Mouse (Mus musculus): ENCODE measurements around the gene Spem2. TPM values are rescaled to one million over a fixed set of nuclear protein-coding genes. Genes with fewer than 3 reads are reported as not detected.

Gene Spem2
- polyA plus RNA-seq, 1 experiment from 2014 or later: not detected

DNA sequence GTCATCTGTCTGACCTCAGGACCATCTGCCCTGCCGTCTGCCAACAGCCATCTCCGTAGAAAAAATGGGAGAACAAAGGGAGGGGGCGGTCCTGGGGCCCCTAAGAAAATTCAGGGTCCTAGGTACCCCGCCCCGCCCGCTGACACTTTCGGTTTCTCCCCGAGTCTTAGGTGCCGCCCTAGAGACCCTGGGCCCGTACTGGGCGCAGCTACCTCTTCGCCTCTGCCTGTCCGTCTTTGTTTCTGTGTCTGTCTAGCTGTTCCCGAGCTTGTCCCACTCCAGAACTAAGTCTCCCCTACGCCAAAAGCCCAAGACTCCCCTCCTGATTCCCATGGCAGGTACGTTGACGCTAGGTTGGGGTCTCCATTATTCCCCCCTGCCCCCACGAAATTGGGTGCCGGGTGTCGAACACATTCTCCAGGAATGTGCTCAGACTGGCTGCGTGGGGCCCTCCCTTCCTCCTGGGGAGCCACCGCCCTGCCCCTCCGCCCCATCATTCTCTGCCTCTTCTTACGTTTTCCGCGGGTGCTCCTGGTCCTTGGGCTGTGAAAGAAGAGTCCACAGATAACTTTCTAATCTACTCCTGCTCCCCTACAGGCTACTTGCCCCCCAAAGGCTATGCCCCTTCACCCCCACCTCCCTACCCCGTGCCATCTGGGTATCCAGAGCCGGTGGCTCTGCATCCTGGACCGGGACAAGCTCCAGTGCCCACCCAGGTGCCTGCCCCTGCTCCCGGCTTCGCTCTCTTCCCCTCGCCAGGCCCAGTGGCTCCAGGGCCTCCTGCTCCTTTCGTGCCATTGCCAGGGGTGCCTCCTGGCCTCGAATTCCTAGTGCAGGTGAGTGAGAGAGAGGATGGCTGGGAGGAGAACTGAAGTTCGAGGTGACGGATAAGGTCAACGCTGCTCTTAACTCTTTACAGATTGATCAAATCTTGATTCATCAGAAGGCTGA, 28.7 kb upstream of the Spem2 start:
- no peak for TF ChIP-seq CTCF (IDR thresholded peaks at IDR 0.05)
- no peak for TF ChIP-seq EP300 (IDR thresholded peaks at IDR 0.05)
- peak overlapping the region; percentile 81 for H3K4me2 ChIP-seq (replicated peaks; ENCODE audit: low read depth, low read length)
- H3K27ac ChIP-seq (ENCODE audit: low read length): peak overlapping the region; percentile 92
- no peaks in the 10 kb centered on the region for H3K27me3 ChIP-seq (replicated peaks; ENCODE audit: insufficient read depth, low read length)
- H3K4me1 ChIP-seq (ENCODE audit: insufficient read depth, low read depth, low read length): peaks cover 15% of the 10 kb centered on the region; the same call in 1 of the 2 replicates
- DNase-seq (ENCODE audit: low spot score) (peak; percentile 67), ATAC-seq (peak; percentile 44)
- 8% methylated on average over 37 of the region's 37 CpGs for WGBS
- peaks cover 24% of the 10 kb centered on the region for H3K36me3 ChIP-seq (ENCODE audit: insufficient read depth, low read length)
- peak overlapping the region; percentile 82 for H3K4me3 ChIP-seq (ENCODE audit: low read depth, low read length)
- H3K9me3 ChIP-seq (ENCODE audit: low read length): no peaks in the 10 kb centered on the region
- peak overlapping the region; percentile 72 for H3K9ac ChIP-seq (replicated peaks; ENCODE audit: low read depth)

DNA sequence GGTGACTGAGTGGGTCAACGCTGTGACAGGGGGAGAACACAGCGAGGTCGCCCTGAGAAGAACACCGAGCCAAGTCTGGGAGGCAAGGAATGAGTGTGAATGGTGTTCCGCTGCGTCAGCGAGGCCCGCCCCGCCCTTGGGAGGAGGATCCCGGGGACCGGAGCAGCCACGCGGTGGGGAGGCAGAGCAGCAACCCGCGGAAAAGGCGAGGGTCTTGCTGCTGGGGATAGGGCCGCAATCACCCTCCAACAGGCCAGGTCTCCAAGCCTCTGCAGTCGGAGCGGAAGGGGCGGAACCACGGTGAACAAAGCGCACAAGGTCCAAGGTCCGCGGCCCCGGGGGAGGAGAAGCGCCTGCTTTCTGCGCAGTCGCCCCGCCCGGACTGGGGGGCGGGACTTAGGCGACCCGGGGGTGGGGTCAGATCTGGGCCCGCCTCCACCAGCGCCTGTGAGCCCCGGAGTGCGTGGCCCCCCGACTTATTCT, 28.0 kb upstream of the Spem2 start, which contains the start of gene Plscr3:
Plscr3 (plus strand) TSS at position 179 of the 483 bp plus-strand sequence.
- TF ChIP-seq EP300 (IDR thresholded peaks at IDR 0.05): no peak
- peak; percentile 22 for TF ChIP-seq CTCF (IDR thresholded peaks at IDR 0.05)
- Histone ChIP-seq H3K4me1 (ENCODE audit: insufficient read depth, low read depth, low read length) (peaks cover 15% of the 10 kb centered on the region; the same call in 1 of the 2 replicates), H3K4me3 (ENCODE audit: low read depth, low read length) (peak within 1 kb of the TSS; percentile 82), H3K27ac (ENCODE audit: low read length) (peak within 1 kb of the TSS; percentile 92), H3K9ac (replicated peaks; ENCODE audit: low read depth) (peak within 1 kb of the TSS; percentile 72), H3K4me2 (replicated peaks; ENCODE audit: low read depth, low read length) (peak within 1 kb of the TSS; percentile 81), H3K36me3 (ENCODE audit: insufficient read depth, low read length) (peaks cover 18% of the 10 kb centered on the region), H3K27me3 (replicated peaks; ENCODE audit: insufficient read depth, low read length) (no peaks in the 10 kb centered on the region), H3K9me3 (ENCODE audit: low read length) (no peaks in the 10 kb centered on the region)
- ATAC-seq (peak; percentile 95), DNase-seq (ENCODE audit: low spot score) (peak; percentile 96)
- 2% methylated on average over 24 of the region's 38 CpGs for WGBS

DNA sequence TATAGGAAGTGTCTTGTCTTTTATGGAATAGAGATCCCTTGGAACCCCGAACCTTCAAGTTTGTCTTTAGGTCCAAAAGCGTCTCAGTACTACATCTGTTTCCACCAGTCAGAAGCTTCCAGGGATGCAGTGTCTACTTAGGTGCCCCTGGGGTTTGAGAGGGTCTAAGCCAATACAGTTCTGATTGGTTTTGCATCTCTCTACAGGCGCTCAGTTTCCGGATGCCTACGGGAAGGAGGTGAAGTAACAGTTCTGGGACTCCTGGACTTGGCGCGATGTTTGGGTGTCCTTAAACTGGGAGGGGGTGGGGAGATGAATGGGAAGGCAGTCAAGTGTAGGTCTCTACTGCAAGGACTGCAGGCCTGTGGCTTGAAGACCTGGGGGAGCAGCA, 20.4 kb upstream of the Spem2 start:
- Histone ChIP-seq H3K4me1 (ENCODE audit: insufficient read depth, low read depth, low read length) (peaks cover 11% of the 10 kb centered on the region), H3K4me3 (ENCODE audit: low read depth, low read length) (peak overlapping the region; percentile 55), H3K9ac (replicated peaks; ENCODE audit: low read depth) (peak overlapping the region; percentile 69), H3K36me3 (ENCODE audit: insufficient read depth, low read length) (no peaks in the 10 kb centered on the region), H3K4me2 (replicated peaks; ENCODE audit: low read depth, low read length) (peak overlapping the region; percentile 94), H3K27me3 (replicated peaks; ENCODE audit: insufficient read depth, low read length) (0 out of 2 replicates have a peak, but pooled peaks cover 5% of the 10 kb centered on the region), H3K27ac (ENCODE audit: low read length) (peak overlapping the region; percentile 90), H3K9me3 (ENCODE audit: low read length) (no peaks in the 10 kb centered on the region)
- no peak for ATAC-seq
- peak; percentile 67 for DNase-seq (ENCODE audit: low spot score)
- 0% methylated on average over 7 of the region's 7 CpGs for WGBS
- no peak for TF ChIP-seq EP300 (IDR thresholded peaks at IDR 0.05)
- no peak for TF ChIP-seq CTCF (IDR thresholded peaks at IDR 0.05)

GRCm38 (mm10) chr11:69837952-69838713, 19.9 kb upstream of the Spem2 start, which contains the start of gene Tmem256:
Tmem256 (plus strand) TSS chr11:69838514.
- no peaks in the 10 kb centered on the region for H3K9me3 ChIP-seq (ENCODE audit: low read length)
- peak; percentile 86 for TF ChIP-seq EP300 (IDR thresholded peaks at IDR 0.05)
- no peak for TF ChIP-seq CTCF (IDR thresholded peaks at IDR 0.05)
- peak; percentile 94 for ATAC-seq
- peak within 1 kb of the TSS; percentile 90 for H3K27ac ChIP-seq (ENCODE audit: low read length)
- H3K9ac ChIP-seq (replicated peaks; ENCODE audit: low read depth): peak within 1 kb of the TSS; percentile 69
- H3K4me3 ChIP-seq (ENCODE audit: low read depth, low read length): peak within 1 kb of the TSS; percentile 55
- DNase-seq (ENCODE audit: low spot score): peak; percentile 100
- under 1% methylated on average over 34 of the region's 34 CpGs for WGBS
- no peaks in the 10 kb centered on the region for H3K36me3 ChIP-seq (ENCODE audit: insufficient read depth, low read length)
- 0 out of 2 replicates have a peak, but pooled peaks cover 5% of the 10 kb centered on the region for H3K27me3 ChIP-seq (replicated peaks; ENCODE audit: insufficient read depth, low read length)
- peaks cover 11% of the 10 kb centered on the region for H3K4me1 ChIP-seq (ENCODE audit: insufficient read depth, low read depth, low read length)
- peak within 1 kb of the TSS; percentile 94 for H3K4me2 ChIP-seq (replicated peaks; ENCODE audit: low read depth, low read length)

DNA sequence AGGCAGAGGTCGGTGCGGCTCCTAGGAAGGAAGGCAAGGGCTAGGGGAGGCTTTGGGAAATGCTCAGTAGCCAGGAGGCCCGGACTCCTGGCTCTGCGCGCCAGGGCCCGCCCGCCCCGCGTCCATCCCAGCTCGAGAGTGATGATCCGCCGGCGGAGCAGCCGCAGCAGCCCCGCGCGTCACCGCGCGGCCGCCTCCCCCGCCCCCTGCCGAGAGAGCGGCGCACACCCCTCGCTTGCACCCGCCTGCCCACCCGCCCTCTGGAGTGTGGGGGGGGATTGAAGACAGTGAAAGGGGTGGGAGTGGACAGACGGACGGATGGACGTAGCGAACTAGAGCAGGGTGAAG, 19.3 kb upstream of the Spem2 start, which contains the start of gene Nlgn2:
Nlgn2 (minus strand) TSS at position 181 of the 348 bp plus-strand sequence.
- Histone ChIP-seq H3K9me3 (ENCODE audit: low read length) (no peaks in the 10 kb centered on the region), H3K4me1 (ENCODE audit: insufficient read depth, low read depth, low read length) (peaks cover 11% of the 10 kb centered on the region), H3K27ac (ENCODE audit: low read length) (peak within 1 kb of the TSS; percentile 90), H3K36me3 (ENCODE audit: insufficient read depth, low read length) (no peaks in the 10 kb centered on the region), H3K27me3 (replicated peaks; ENCODE audit: insufficient read depth, low read length) (0 out of 2 replicates have a peak, but pooled peaks cover 5% of the 10 kb centered on the region), H3K9ac (replicated peaks; ENCODE audit: low read depth) (peak within 1 kb of the TSS; percentile 69), H3K4me2 (replicated peaks; ENCODE audit: low read depth, low read length) (peak within 1 kb of the TSS; percentile 94), H3K4me3 (ENCODE audit: low read depth, low read length) (peak within 1 kb of the TSS; percentile 55)
- no peak for DNase-seq (ENCODE audit: low spot score)
- WGBS: under 1% methylated on average over 30 of the region's 32 CpGs
- ATAC-seq: peak; percentile 70
- peak; percentile 51 for TF ChIP-seq CTCF (IDR thresholded peaks at IDR 0.05)
- TF ChIP-seq EP300 (IDR thresholded peaks at IDR 0.05): no peak
